Mouse (Mus musculus) liver, embryonic 14.5 days (tissue): ENCODE data around the gene P2ry1.

Experiments used
- CTCF ChIP-seq: IDR thresholded peaks from 2 replicates; pipeline ENCODE4 v1.5.1; 2016; ENCODE audit warnings: antibody characterized with exemption, low read depth, control low read depth
- EP300 ChIP-seq: IDR thresholded peaks from 2 replicates; pipeline ENCODE4 v1.6.1; 2016; ENCODE audit warnings: antibody characterized with exemption, low read depth

- TF ChIP-seq EP300 (no peak), CTCF (no peak)
Observed at GRCm38 (mm10) chr3:61035633-61036032, 33.0 kb downstream of the P2ry1 start.
